9 mouse cellular contexts compared by ENCODE assay signal in the genomic region with DNA sequence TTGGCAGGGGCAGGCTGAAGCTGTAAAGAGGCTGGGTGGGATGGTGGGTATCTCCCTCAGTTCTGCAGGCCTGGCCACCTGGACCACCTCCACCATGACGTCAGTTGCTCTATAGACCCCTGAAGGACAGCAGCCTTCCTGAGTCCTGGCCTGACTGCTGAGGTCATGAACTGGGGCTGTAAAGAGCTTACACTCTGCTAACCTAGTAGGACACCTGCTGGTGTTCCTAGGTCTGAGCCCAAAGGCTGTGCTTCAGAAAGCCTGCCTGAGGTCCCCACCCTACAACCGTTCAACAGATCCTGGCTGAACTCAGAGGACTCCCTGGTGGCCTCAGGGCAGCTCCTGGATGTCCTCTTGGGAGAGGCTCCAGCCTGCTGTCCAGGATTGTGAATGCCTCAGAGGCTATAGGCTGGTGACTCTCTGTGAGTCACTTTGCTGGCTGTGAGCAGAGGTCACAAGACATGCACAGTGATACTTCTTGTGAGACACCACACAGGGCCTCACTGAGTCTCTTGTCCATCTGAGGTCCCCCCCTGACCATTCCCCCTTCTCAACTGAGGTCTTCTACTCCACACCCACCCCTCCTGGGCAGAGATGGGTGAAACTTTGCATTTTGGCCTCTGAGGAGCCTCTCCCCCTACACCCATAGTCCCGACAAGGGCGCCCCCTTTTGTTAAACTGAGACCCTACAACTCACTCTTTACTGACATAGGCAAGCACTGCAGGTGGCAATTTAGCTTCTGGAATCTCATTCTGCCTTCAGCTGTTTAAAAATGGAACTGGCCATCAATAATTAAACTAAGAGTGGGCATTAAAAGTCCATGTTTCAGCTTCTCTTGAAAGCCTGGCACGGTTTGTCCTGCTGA.
A peak's percentile ranks its signal among the peaks of the same experiment; 100 is the strongest.
DNase-seq lines count a peak whose midpoint lies in the region; TF ChIP-seq lines count a peak whose summit lies in the region.
"Had no signal": no experiment of that assay in that cellular context is flagged by ENCODE, and none has a peak within 500 bp of the region (broad histone marks: within the 10 kb centered on the region; RNA-seq: fewer than 3 reads in every experiment).

No protein-coding gene starts in this region.

- peak; percentile 60 for TF ChIP-seq CTCF in layer of hippocampus, adult 2 months (conservative IDR thresholded peaks at IDR 0.05)

- no peak overlapping the region for H3K27ac ChIP-seq in layer of hippocampus, adult 2 months
- H3K27ac ChIP-seq: embryonic facial prominence, embryonic 15.5 days had no signal

- no peak overlapping the region for H3K4me3 ChIP-seq in layer of hippocampus, adult 2 months
- H3K4me3 ChIP-seq: embryonic facial prominence, embryonic 15.5 days had no signal

- peak; percentile 55 to 74 for DNase-seq in adrenal gland, adult (ENCODE audit: inconsistent age in 2 of 2, low spot score in 1 of 2)
- no peak for DNase-seq in adrenal gland, postnatal 4 days (ENCODE audit: low spot score in 2 of 2)
- DNase-seq in layer of hippocampus, adult 2 months (ENCODE audit: low spot score in 2 of 2): no peak
- DNase-seq in layer of hippocampus, postnatal 14 days (ENCODE audit: low spot score in 2 of 2): no peak
- peak; percentile 26 for DNase-seq in fibroblast of lung, adult 2 months (ENCODE audit: low read depth)
- peak; percentile 45 for DNase-seq in retina, embryonic 14.5 days (ENCODE audit: low spot score)
- no peak for DNase-seq in heart, adult 8-10 months (ENCODE audit: low spot score)
- DNase-seq in urinary bladder, postnatal 14 days (ENCODE audit: low spot score): no peak

Comparison
In these comparisons a context has a peak if more than half of its experiments do, and no peak if none do; other contexts are left out.
1. DNase-seq: peak in adrenal gland, adult (2 of 2), fibroblast of lung, adult 2 months (single experiment) and retina, embryonic 14.5 days (single experiment); none in adrenal gland, postnatal 4 days (0 of 2), layer of hippocampus, adult 2 months (0 of 2), layer of hippocampus, postnatal 14 days (0 of 2), heart, adult 8-10 months (single experiment) and urinary bladder, postnatal 14 days (single experiment).